Mouse (Mus musculus) hindbrain, postnatal 0 days (tissue): ENCODE measurements around the gene Ppp1r15a. TPM values are rescaled to one million over a fixed set of nuclear protein-coding genes. Genes with fewer than 3 reads are reported as not detected.

ENCODE experiments used
- ATAC-seq: fragments of 200-750 bp; cut with Nextera tagmentation; 2 replicates; pipeline ENCODE4 v1.8.0; 2017; ENCODE audit warnings: mild to moderate bottlenecking, moderate TSS enrichment, moderate library complexity
- DNase-seq: peaks from one replicate; pipeline ENCODE4 v3.0.0-alpha.2; 2015; ENCODE audit warnings: low spot score
- H3K27ac ChIP-seq: fragments of 300-500 bp; sonication (generic); 2 replicates; pipeline ENCODE4 v1.5.1; 2014; ENCODE audit warnings: mild to moderate bottlenecking
- H3K27me3 ChIP-seq: fragments of 300-500 bp; sonication (generic); 2 replicates; pipeline ENCODE4 v1.6.1; 2014; ENCODE audit warnings: low read length, mixed read lengths; ENCODE audit not compliant: insufficient read depth
- H3K36me3 ChIP-seq: fragments of 300-500 bp; sonication (generic); 2 replicates; pipeline ENCODE4 v1.6.1; 2014; ENCODE audit warnings: low read length, mixed read lengths; ENCODE audit not compliant: insufficient read depth
- H3K4me1 ChIP-seq: fragments of 300-500 bp; sonication (generic); 2 replicates; pipeline ENCODE4 v1.6.1; 2014; ENCODE audit warnings: antibody characterized with exemption, low read length, mixed read lengths; ENCODE audit not compliant: insufficient read depth
- H3K4me2 ChIP-seq: fragments of 300-500 bp; sonication (generic); 2 replicates; pipeline ENCODE4 v1.6.1; 2014; ENCODE audit warnings: low read depth, mild to moderate bottlenecking, low read length, moderate library complexity, mixed read lengths
- H3K4me3 ChIP-seq: fragments of 300-500 bp; sonication (generic); 2 replicates; pipeline ENCODE4 v1.5.1; 2014; ENCODE audit warnings: low read length
- H3K9ac ChIP-seq: fragments of 300-500 bp; sonication (generic); replicated peaks from 2 replicates; pipeline ENCODE4 v1.6.1; 2014; ENCODE audit warnings: mild to moderate bottlenecking, low read length, moderate library complexity, mixed read lengths
- H3K9me3 ChIP-seq: fragments of 300-500 bp; sonication (generic); 2 replicates; pipeline ENCODE4 v1.6.1; 2016; ENCODE audit warnings: low read length, mixed read lengths
- CTCF ChIP-seq: IDR thresholded peaks from 2 replicates; pipeline ENCODE4 v1.5.1; 2016; ENCODE audit warnings: antibody characterized with exemption, control low read depth, low read depth
- WGBS: fragments of 180-500 bp; shearing (Covaris S2); extraction: QIAGEN DNeasy Blood & Tissue Kit; methylation state at CpG from one replicate; pipeline ENCODE4 v1.1.7; 2014; 5-methylcytosine and 5-hydroxymethylcytosine counted together
- polyA plus RNA-seq: library from polyadenylated mRNA; unstranded; fragments of >200 nt; fragmentation: Nextera tagmentation; extraction: Ambion mirVana; gene quantifications from 2 replicates; pipeline ENCODE4 v1.2.1, GENCODE M21; 2015
- total RNA-seq: library from RNA; depleted of rRNA; stranded (reverse); fragments of >200 nt; gene quantifications from 2 replicates; pipeline ENCODE4 v1.2.3, GENCODE M21; 2014; rRNA removed

Ppp1r15a gene
- total RNA-seq (19.2 and 19.8 TPM in 2 replicates), polyA plus RNA-seq (21.6 and 25.4 TPM in 2 replicates)

GRCm38 (mm10) chr7:45525809-45526473 is at the start of gene Ppp1r15a, which contains the start of gene Plekha4:
TSS of gene Ppp1r15a (minus strand) at chr7:45526268.
TSS of gene Plekha4 (plus strand) at chr7:45526330.
- H3K36me3 ChIP-seq, result no peaks in the 10 kb centered on the region
- H3K27me3 ChIP-seq, result no peaks in the 10 kb centered on the region
- peak within 1 kb of the TSS; percentile 71 for H3K4me3 ChIP-seq
- ATAC-seq, result peak; percentile 91
- peak within 1 kb of the TSS; percentile 71 for H3K9ac ChIP-seq
- under 1% methylated on average over 54 of the region's 54 CpGs for WGBS
- peaks cover 11% of the 10 kb centered on the region; the same call in 1 of the 2 replicates for H3K4me1 ChIP-seq
- no peaks in the 10 kb centered on the region for H3K9me3 ChIP-seq
- peak within 1 kb of the TSS; percentile 83 for H3K27ac ChIP-seq
- H3K4me2 ChIP-seq, result peak within 1 kb of the TSS; percentile 64
- no peak for TF ChIP-seq CTCF
- peak; percentile 94 for DNase-seq

- Histone ChIP-seq H3K27me3 (no peaks in the 10 kb centered on the region), H3K4me1 (peaks cover 9% of the 10 kb centered on the region), H3K9me3 (no peaks in the 10 kb centered on the region), H3K36me3 (peaks cover 10% of the 10 kb centered on the region; the same call in 1 of the 2 replicates), H3K9ac (no peak overlapping the region), H3K4me2 (no peak overlapping the region), H3K27ac (no peak overlapping the region), H3K4me3 (no peak overlapping the region)
- 84% methylated on average over 15 of the region's 15 CpGs for WGBS
- no peak for DNase-seq
- TF ChIP-seq CTCF, result no peak
- ATAC-seq, result no peak
Observed at GRCm38 (mm10) chr7:45574472-45575379, 48.7 kb upstream of the Ppp1r15a start.

- no peaks in the 10 kb centered on the region for H3K9me3 ChIP-seq
- H3K27me3 ChIP-seq, result no peaks in the 10 kb centered on the region
- no peak overlapping the region for H3K27ac ChIP-seq
- no peak overlapping the region for H3K4me3 ChIP-seq
- no peak for ATAC-seq
- H3K4me1 ChIP-seq, result peaks cover 9% of the 10 kb centered on the region
- H3K36me3 ChIP-seq, result peaks cover 10% of the 10 kb centered on the region; the same call in 1 of the 2 replicates
- H3K9ac ChIP-seq, result no peak overlapping the region
- WGBS, result 80% methylated on average over 8 of the region's 8 CpGs
- no peak for TF ChIP-seq CTCF
- no peak overlapping the region for H3K4me2 ChIP-seq
- no peak for DNase-seq
Observed at GRCm38 (mm10) chr7:45573954-45574353, 47.9 kb upstream of the Ppp1r15a start.

GRCm38 (mm10) chr7:45571966-45572365 is 45.9 kb upstream of the Ppp1r15a start:
- no peak for TF ChIP-seq CTCF
- Histone ChIP-seq H3K9ac (no peak overlapping the region), H3K36me3 (peaks cover 10% of the 10 kb centered on the region; the same call in 1 of the 2 replicates), H3K4me1 (peaks cover 16% of the 10 kb centered on the region), H3K4me3 (no peak overlapping the region), H3K4me2 (no peak overlapping the region), H3K27ac (no peak overlapping the region), H3K27me3 (no peaks in the 10 kb centered on the region), H3K9me3 (no peaks in the 10 kb centered on the region)
- WGBS, result 47% methylated on average over 1 of the region's 1 CpGs
- DNase-seq, result no peak
- ATAC-seq, result no peak

- 1% methylated on average over 40 of the region's 42 CpGs for WGBS
- Histone ChIP-seq H3K4me2 (peak within 1 kb of the TSS; percentile 78), H3K9ac (peak within 1 kb of the TSS; percentile 75), H3K27me3 (no peaks in the 10 kb centered on the region), H3K4me3 (peak within 1 kb of the TSS; percentile 56), H3K27ac (peak within 1 kb of the TSS; percentile 89), H3K36me3 (no peaks in the 10 kb centered on the region), H3K9me3 (no peaks in the 10 kb centered on the region), H3K4me1 (peaks cover 16% of the 10 kb centered on the region)
- DNase-seq, result peak; percentile 86
- TF ChIP-seq CTCF, result no peak
- peak; percentile 70 for ATAC-seq
Observed at GRCm38 (mm10) chr7:45570103-45570741, 44.2 kb upstream of the Ppp1r15a start, which contains the start of gene Bcat2. TSS of gene Bcat2 (plus strand) at chr7:45570153.
